Mouse (Mus musculus) kidney, adult 8-10 months (tissue): ENCODE data around the gene Ugt1a9.

Source experiments
- DNase-seq, 2 experiments: peaks; one replicate each; pipeline ENCODE4 v3.0.0; 2022

The Ugt1a9 gene

GRCm38 (mm10) chr1:88262255-88262654 is 191.7 kb downstream of the Ugt1a9 start:
- peak in 1 of 2 experiments; percentile 60 for DNase-seq

GRCm38 (mm10) chr1:88262961-88263360 is 192.4 kb downstream of the Ugt1a9 start:
- no peak for DNase-seq

GRCm38 (mm10) chr1:88263778-88264177 is 193.2 kb downstream of the Ugt1a9 start:
- DNase-seq, result no peak

GRCm38 (mm10) chr1:88264237-88264868 is 193.8 kb downstream of the Ugt1a9 start:
- no peak for DNase-seq

GRCm38 (mm10) chr1:88264869-88265240 is 194.3 kb downstream of the Ugt1a9 start:
- no peak for DNase-seq

- no peak for DNase-seq
Measured at GRCm38 (mm10) chr1:88266123-88266522, 195.5 kb downstream of the Ugt1a9 start.

GRCm38 (mm10) chr1:88267489-88267888 is 196.9 kb downstream of the Ugt1a9 start:
- no peak for DNase-seq

GRCm38 (mm10) chr1:88268070-88268469 is 197.5 kb downstream of the Ugt1a9 start:
- DNase-seq, result no peak
